Mouse (Mus musculus) liver, embryonic 15.5 days (tissue): ENCODE measurements around the gene St3gal4. TPM values are rescaled to one million over a fixed set of nuclear protein-coding genes. Genes with fewer than 3 reads are reported as not detected.
A peak's percentile ranks its signal among the peaks of the same experiment; 100 is the strongest.

ENCODE experiments used
- ATAC-seq: fragments of 200-750 bp; cut with Nextera tagmentation; 2 replicates; pipeline ENCODE4 v1.8.0; 2017; ENCODE audit warnings: moderate number of reproducible peaks, mild to moderate bottlenecking, moderate library complexity; ENCODE audit not compliant: insufficient read depth
- H3K27ac ChIP-seq: fragments of 300-500 bp; sonication (generic); replicated peaks from 2 replicates; pipeline ENCODE4 v1.5.1; 2015; ENCODE audit warnings: mild to moderate bottlenecking, inconsistent platforms
- H3K27me3 ChIP-seq: fragments of 300-500 bp; sonication (generic); 2 replicates; pipeline ENCODE4 v1.6.1; 2015; ENCODE audit warnings: mild to moderate bottlenecking, inconsistent platforms
- H3K36me3 ChIP-seq: fragments of 300-500 bp; sonication (generic); replicated peaks from 2 replicates; pipeline ENCODE4 v1.6.1; 2015; ENCODE audit warnings: moderate library complexity, mild to moderate bottlenecking, inconsistent platforms
- H3K4me1 ChIP-seq: fragments of 300-500 bp; sonication (generic); replicated peaks from 2 replicates; pipeline ENCODE4 v1.6.1; 2015; ENCODE audit warnings: inconsistent platforms
- H3K4me2 ChIP-seq: fragments of 300-500 bp; sonication (generic); 2 replicates; pipeline ENCODE4 v1.6.1; 2015; ENCODE audit warnings: moderate library complexity, mild to moderate bottlenecking, inconsistent platforms
- H3K4me3 ChIP-seq: fragments of 300-500 bp; sonication (generic); replicated peaks from 2 replicates; pipeline ENCODE4 v1.5.1; 2015; ENCODE audit warnings: mild to moderate bottlenecking, inconsistent platforms
- H3K9ac ChIP-seq: fragments of 300-500 bp; sonication (generic); 2 replicates; pipeline ENCODE4 v1.6.1; 2015; ENCODE audit warnings: moderate library complexity, mild to moderate bottlenecking, inconsistent platforms
- H3K9me3 ChIP-seq: fragments of 300-500 bp; sonication (generic); replicated peaks from 2 replicates; pipeline ENCODE4 v1.6.1; 2016; ENCODE audit warnings: inconsistent platforms
- WGBS: fragments of 180-500 bp; shearing (Covaris S2); methylation state at CpG from one replicate; pipeline ENCODE4 v1.1.7; 2015; ENCODE audit warnings: mixed read lengths; ENCODE audit not compliant: insufficient replicate concordance; 5-methylcytosine and 5-hydroxymethylcytosine counted together
- polyA plus RNA-seq: library from polyadenylated mRNA; unstranded; fragments of >200 nt; fragmentation: Nextera tagmentation; extraction: Ambion mirVana; gene quantifications from 2 replicates; pipeline ENCODE4 v1.2.1, GENCODE M21; 2015

Gene St3gal4
- polyA plus RNA-seq, 1 experiment from 2014 or later = 24.2 TPM

DNA sequence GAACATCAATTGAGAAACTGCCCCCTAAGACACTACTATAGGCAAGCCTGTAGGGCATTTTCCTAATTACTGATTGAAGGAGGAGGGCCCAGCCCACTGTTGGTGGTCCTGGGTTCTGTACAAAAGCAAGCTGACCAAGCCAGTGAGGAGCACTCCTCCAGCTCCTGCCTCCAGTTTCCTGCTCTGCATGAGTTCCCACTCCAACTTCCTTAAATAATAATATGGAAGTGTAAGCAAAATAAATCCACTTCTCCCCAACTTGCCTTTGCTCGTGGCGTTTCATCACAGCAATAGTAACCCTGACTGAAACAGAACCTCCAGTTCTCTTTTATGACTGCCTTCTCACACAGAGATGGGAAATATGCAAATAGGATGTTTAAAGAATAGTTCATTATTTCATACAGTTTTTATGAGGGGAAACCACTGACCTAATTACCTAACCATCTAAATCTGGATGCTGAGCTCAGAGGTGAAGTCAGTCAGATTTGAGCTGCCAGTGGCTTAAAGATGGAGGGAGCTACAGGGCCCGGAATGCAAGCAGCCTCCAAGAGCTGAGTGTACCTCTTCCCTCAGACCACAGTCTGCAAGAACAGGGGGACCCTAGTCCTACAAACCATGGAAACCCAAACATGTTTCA is 69.1 kb downstream of the St3gal4 start:
- Histone ChIP-seq H3K9me3 (no peaks in the 10 kb centered on the region), H3K36me3 (peaks cover 98% of the 10 kb centered on the region), H3K9ac (no peak overlapping the region), H3K27ac (no peak overlapping the region), H3K4me3 (no peak overlapping the region), H3K4me2 (no peak overlapping the region), H3K4me1 (peaks cover 12% of the 10 kb centered on the region; the same call in 1 of the 2 replicates), H3K27me3 (no peaks in the 10 kb centered on the region)
- 83% methylated on average over 3 of the region's 3 CpGs for WGBS
- ATAC-seq = no peak

DNA sequence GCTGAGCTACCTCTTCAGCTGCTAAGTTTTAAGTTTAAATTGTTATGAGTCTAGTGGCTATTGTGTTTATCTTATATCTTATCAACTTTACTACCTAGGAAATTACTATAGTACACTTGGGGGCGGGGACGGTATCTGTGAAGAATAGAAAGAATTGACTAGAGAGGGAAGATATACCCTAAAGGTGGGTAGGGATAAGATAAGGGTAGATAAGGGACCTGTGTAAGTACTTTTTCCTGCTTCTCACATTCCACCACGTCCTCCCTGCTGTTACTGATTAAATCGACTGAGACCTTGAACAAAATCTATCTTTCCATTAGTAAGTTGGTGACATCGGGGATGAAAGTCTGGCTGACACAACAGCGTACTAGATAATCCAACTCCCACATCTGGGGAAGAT is 70.6 kb downstream of the St3gal4 start:
- Histone ChIP-seq H3K36me3 (peaks cover 83% of the 10 kb centered on the region), H3K4me1 (peaks cover 12% of the 10 kb centered on the region; the same call in 1 of the 2 replicates), H3K9me3 (no peaks in the 10 kb centered on the region), H3K4me3 (no peak overlapping the region), H3K27me3 (no peaks in the 10 kb centered on the region), H3K4me2 (no peak overlapping the region), H3K27ac (no peak overlapping the region), H3K9ac (no peak overlapping the region)
- 62% methylated on average over 6 of the region's 6 CpGs for WGBS
- ATAC-seq = no peak

DNA sequence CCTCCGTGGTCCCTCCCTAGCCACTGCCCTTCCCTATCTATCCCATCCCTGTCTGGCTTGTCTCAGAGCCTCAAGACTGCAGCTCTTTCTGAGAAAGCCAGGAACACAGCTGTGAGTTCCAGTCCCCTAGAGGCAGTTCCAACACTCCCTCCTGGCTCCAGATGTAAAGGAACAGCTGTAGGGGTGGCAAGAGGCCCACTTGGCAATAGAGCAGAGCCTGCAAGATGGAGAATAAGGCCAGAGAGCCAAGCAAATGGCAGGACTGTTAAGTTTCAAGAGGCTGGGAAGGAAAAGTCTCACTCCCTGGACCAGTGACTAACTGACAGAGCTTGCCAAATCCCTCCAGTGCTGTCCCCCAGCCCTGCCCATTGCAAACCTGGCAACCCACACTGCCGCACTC is 73.3 kb downstream of the St3gal4 start:
- no peak overlapping the region for H3K4me3 ChIP-seq
- no peaks in the 10 kb centered on the region for H3K27me3 ChIP-seq
- no peak overlapping the region for H3K4me2 ChIP-seq
- peaks cover 19% of the 10 kb centered on the region for H3K4me1 ChIP-seq
- no peaks in the 10 kb centered on the region for H3K9me3 ChIP-seq
- no peak for ATAC-seq
- H3K9ac ChIP-seq = no peak overlapping the region
- whole genome bisulfite sequencing = 66% methylated on average over 2 of the region's 2 CpGs
- H3K36me3 ChIP-seq = peaks cover 56% of the 10 kb centered on the region
- no peak overlapping the region; the same call in 1 of the 2 replicates for H3K27ac ChIP-seq

DNA sequence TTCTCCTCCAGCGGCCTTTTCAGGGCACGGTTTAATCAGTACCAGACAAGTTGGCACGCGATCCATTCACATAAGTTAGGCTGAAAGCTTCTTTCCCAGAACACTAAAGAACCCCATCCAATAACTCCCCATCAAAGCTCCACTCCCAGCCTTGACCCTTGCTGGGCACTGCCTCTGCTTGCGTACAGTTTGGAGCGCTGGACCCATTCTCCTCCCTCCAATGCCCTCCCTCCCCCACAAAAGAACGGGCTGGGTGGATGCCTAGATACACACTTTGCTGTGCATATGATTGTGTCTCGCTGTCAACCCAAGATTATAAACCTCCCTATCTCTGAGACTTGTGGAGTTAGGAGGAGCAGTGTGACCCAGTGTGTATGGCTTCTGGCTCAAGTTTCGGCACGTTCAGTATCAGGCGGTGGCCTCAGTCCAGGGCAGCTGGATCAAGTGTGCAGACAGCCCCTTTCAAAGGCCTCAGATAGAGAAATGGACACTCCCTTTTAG is 74.0 kb downstream of the St3gal4 start:
- 76% methylated on average over 11 of the region's 11 CpGs for WGBS
- Histone ChIP-seq H3K4me1 (peaks cover 19% of the 10 kb centered on the region), H3K4me2 (no peak overlapping the region), H3K27ac (peak overlapping the region; percentile 9; the same call in 1 of the 2 replicates), H3K9me3 (no peaks in the 10 kb centered on the region), H3K4me3 (no peak overlapping the region), H3K27me3 (no peaks in the 10 kb centered on the region), H3K9ac (no peak overlapping the region), H3K36me3 (peaks cover 50% of the 10 kb centered on the region)
- peak; percentile 29; the same call in 1 of the 2 replicates for ATAC-seq

DNA sequence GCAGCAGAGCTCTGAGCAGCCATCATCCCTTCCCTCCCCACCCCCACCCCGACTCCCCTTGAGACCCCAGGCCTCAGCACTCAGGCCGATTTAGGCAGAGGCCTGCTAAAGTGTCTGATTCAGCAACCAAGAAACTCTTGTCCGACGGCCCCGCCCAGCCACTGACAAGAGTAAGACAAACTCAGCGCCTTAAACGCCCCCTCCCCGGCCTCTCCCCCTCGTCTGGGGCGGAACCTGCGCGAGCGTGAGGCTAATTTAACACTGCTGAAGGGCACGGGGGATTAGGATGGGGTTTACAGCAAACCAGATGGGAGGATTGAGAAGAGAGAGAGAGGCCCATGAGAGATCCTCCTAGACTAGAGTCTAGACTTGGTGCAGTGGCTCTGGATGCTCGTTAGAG is 74.6 kb downstream of the St3gal4 start:
- peaks cover 19% of the 10 kb centered on the region for H3K4me1 ChIP-seq
- H3K4me3 ChIP-seq = no peak overlapping the region
- WGBS = 62% methylated on average over 15 of the region's 15 CpGs
- no peak for ATAC-seq
- H3K9me3 ChIP-seq = no peaks in the 10 kb centered on the region
- no peaks in the 10 kb centered on the region for H3K27me3 ChIP-seq
- H3K4me2 ChIP-seq = no peak overlapping the region
- no peak overlapping the region for H3K9ac ChIP-seq
- H3K36me3 ChIP-seq = peaks cover 45% of the 10 kb centered on the region
- no peak overlapping the region for H3K27ac ChIP-seq

DNA sequence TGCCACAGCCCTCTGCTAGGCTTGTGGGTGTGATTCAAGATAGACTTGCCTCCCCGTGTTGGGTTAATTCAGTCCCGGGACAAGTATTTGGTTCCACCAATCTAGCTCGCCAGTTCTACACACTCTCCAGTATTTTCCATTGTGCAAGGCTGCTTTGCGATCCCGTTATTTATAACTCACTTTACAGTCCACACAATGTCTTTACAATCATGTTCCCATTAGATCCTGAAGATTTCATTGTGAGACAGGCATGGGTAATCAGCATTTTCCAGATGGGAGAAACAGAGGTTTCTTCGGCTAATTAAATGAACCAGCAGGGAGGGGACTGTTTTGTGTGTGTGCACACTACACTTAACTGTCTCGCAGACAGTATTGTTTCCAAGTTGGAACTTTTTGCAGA is 75.4 kb downstream of the St3gal4 start:
- Histone ChIP-seq H3K36me3 (peaks cover 36% of the 10 kb centered on the region), H3K27me3 (no peaks in the 10 kb centered on the region), H3K9me3 (no peaks in the 10 kb centered on the region), H3K4me2 (no peak overlapping the region), H3K4me3 (no peak overlapping the region), H3K9ac (no peak overlapping the region), H3K4me1 (peaks cover 22% of the 10 kb centered on the region), H3K27ac (no peak overlapping the region)
- 74% methylated on average over 7 of the region's 7 CpGs for WGBS
- ATAC-seq = no peak

DNA sequence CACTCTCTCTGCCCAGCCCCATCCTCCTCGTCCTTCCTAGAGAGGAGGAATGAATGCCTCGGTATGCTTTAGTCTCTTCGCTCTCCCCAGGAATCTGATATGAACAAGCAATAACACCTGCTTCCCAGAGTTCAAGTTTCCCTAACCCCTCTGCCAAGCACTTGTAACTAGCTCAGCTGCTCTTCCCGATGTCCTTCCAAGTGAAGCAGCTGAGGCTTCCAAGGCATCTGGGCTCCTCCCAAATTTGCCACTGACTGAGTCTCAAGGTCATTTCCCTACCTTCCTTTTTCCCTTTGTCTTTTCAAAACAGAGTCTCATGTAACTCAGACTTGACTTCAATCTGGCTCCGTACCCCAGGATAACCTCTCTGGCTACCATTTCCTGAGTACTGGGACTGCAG is 77.6 kb downstream of the St3gal4 start:
- Histone ChIP-seq H3K36me3 (peaks cover 15% of the 10 kb centered on the region), H3K4me3 (no peak overlapping the region), H3K27ac (no peak overlapping the region), H3K9ac (no peak overlapping the region), H3K27me3 (no peaks in the 10 kb centered on the region), H3K9me3 (no peaks in the 10 kb centered on the region), H3K4me1 (peaks cover 23% of the 10 kb centered on the region), H3K4me2 (no peak overlapping the region)
- 69% methylated on average over 5 of the region's 5 CpGs for WGBS
- no peak for ATAC-seq

DNA sequence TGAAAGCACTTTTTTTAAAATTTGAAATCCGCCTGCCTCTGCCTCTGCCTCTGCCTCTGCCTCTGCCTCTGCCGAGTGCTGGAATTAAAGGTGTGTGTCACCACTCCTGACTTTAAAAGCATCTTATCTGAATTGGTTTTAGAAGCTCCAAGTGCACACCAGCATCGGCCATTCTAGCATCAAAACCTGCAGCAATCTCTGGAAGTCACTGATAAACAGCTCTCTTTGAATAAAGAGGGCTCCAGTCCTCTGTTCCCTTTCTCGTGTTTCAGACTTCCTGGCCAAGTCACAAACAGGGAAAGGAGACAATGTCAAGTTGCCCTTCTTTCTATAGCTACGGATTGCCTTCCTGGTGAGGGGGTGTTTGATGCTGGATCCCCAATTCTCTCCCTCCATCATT is 79.2 kb downstream of the St3gal4 start:
- Histone ChIP-seq H3K9ac (no peak overlapping the region), H3K4me2 (no peak overlapping the region), H3K4me1 (peaks cover 13% of the 10 kb centered on the region), H3K36me3 (no peaks in the 10 kb centered on the region), H3K4me3 (no peak overlapping the region), H3K27me3 (peaks cover 4% of the 10 kb centered on the region), H3K9me3 (no peaks in the 10 kb centered on the region), H3K27ac (no peak overlapping the region)
- WGBS = 17% methylated on average over 5 of the region's 5 CpGs
- ATAC-seq = no peak

DNA sequence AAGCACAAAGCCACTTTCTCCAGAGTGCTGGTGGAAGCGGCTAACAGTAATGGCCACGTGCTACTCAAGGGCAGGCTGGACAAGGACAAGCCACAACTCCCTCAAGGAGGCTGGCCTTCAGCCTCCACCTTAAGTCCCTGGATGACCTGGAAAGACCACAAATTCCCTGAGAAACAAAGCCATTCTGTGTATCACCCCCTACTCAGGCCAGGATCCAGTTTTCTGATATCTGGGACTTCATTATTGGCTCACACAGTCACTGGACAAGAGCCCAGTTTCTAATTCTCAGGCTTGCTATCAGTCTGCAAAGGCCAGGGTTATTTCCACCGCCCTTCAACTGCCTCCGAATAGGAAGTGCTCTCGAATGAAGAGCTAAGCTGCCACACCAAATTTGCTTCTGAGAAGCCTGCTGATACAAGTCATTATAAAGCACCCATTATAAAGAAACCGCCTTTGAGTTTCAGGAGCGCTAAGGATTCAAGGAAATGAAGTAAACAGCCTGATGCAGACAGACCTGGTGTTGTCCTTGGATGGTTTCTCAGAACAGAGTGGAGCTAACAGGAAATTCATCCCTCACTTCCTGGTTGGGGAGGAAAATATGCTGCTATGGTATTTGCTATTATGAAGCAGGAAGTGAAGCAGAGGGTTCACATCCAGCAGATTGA is 80.0 kb downstream of the St3gal4 start:
- peak; percentile 51 for ATAC-seq
- WGBS = 46% methylated on average over 7 of the region's 7 CpGs
- Histone ChIP-seq H3K27me3 (peaks cover 6% of the 10 kb centered on the region), H3K9me3 (no peaks in the 10 kb centered on the region), H3K4me3 (no peak overlapping the region), H3K9ac (no peak overlapping the region), H3K27ac (no peak overlapping the region), H3K36me3 (no peaks in the 10 kb centered on the region), H3K4me2 (no peak overlapping the region), H3K4me1 (peaks cover 13% of the 10 kb centered on the region)

DNA sequence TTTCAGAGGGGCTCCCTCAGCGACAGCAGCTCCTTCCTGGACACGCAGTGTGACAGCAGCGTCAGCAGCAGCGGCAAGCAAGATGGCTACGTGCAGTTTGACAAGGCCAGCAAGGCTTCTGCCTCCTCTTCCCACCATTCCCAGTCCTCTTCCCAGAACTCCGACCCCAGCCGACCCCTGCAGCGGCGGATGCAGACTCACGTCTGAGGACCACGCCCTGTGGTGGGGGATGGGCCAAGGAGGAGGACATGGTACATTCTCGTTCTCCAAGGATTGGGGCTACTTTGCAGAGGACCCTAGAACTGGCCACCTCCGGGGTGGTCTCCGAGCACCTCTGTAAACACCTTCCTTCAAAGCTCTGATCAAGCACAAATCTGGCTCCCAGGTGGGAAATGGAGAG is 84.0 kb downstream of the St3gal4 start:
- no peak overlapping the region for H3K4me2 ChIP-seq
- no peak overlapping the region for H3K9ac ChIP-seq
- no peaks in the 10 kb centered on the region for H3K36me3 ChIP-seq
- ATAC-seq = no peak
- H3K4me1 ChIP-seq = 0 out of 2 replicates have a peak, but pooled peaks cover 6% of the 10 kb centered on the region
- 50% methylated on average over 14 of the region's 14 CpGs for WGBS
- H3K27ac ChIP-seq = no peak overlapping the region
- H3K4me3 ChIP-seq = no peak overlapping the region
- H3K27me3 ChIP-seq = peaks cover 6% of the 10 kb centered on the region
- no peaks in the 10 kb centered on the region for H3K9me3 ChIP-seq

DNA sequence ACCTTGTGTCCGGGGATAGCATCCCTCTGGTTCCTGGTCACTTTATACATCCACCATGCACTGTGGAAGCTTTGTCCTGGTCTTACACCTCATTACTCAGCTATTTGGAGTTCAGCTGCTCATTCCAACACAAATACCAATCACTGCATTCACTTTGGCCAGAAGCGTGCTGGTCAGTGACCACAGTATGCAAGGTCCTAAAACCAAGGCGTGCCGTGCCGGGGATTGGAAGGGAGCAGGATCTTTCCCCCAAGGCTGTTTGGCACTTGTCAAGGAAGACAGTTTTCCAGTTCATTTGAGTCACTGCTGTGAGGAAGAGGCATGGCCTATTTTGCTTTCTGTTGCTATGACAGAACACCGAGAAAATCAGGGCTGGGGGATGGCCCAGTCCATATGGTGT is 86.6 kb downstream of the St3gal4 start:
- ATAC-seq = no peak
- Histone ChIP-seq H3K27me3 (peaks cover 6% of the 10 kb centered on the region), H3K36me3 (no peaks in the 10 kb centered on the region), H3K9ac (no peak overlapping the region), H3K27ac (no peak overlapping the region), H3K9me3 (no peaks in the 10 kb centered on the region), H3K4me3 (no peak overlapping the region), H3K4me1 (no peaks in the 10 kb centered on the region), H3K4me2 (no peak overlapping the region)
- WGBS = 69% methylated on average over 6 of the region's 6 CpGs
